Mouse (Mus musculus) hematopoietic stem cell, adult 5-6 weeks (primary cell): ENCODE measurements around the gene Tmtc1. TPM values are rescaled to one million over a fixed set of nuclear protein-coding genes. Genes with fewer than 3 reads are reported as not detected.

Experiments used
- ATAC-seq, 2 experiments: fragments of 125-278 bp in 1 of 2; replicated peaks in 1 of 2; 2 replicates each; pipeline ENCODE4 v1.8.0; 2016 to 2017; ENCODE audit warnings: inconsistent platforms in 2 of 2, mild to moderate bottlenecking in 2 of 2, moderate number of reproducible peaks in 2 of 2, low read depth in 1 of 2, moderate TSS enrichment in 1 of 2; ENCODE audit not compliant: low FRiP score in 2 of 2, poor library complexity in 2 of 2, severe bottlenecking in 2 of 2, insufficient read depth in 1 of 2, low TSS enrichment in 1 of 2
- total RNA-seq: library from RNA; stranded (forward); fragments of 172-1452, 232-1000 nt; gene quantifications from 2 replicates; pipeline ENCODE4 v1.2.3, GENCODE M21; 2017

The Tmtc1 gene
- total RNA-seq, 1 experiment from 2014 or later = 0.55 TPM

DNA sequence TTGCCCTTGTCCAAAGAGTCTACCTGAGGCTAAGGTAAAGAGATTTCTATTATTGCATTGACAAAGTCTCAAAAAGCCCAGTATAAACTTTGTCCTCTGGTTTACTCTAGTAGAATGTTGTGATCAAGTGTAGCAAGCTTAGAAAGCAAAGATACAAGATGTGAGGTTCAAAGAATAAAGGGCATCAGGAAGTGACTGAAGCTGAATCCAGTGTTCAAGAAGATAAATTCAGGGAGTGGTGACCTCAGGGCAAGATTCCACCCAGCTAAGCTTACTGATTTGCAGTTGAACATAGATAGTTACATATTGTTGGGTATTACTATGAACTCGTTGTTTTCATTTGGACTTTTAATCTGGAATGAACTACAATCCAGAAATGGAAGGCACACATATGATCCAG lies 258.5 kb downstream of the Tmtc1 start:
- no peak for ATAC-seq

Other genes starting within 250 kb of the Tmtc1 start
- gene Ergic2, start 232.0 kb downstream of the Tmtc1 start, total RNA-seq = 107 and 161 TPM in 2 replicates